Mouse (Mus musculus) kidney, adult 2 months (tissue): ENCODE results near the gene Hoxb8.

ENCODE experiments used
- CTCF ChIP-seq: fragments of 200-500 bp; conservative IDR thresholded peaks from 2 replicates; pipeline ENCODE4 v1.5.1; 2011; ENCODE audit warnings: low read depth, mild to moderate bottlenecking, control low read depth, low read length, moderate library complexity, mixed read lengths; ENCODE audit not compliant: insufficient read depth, insufficient read length
- POLR2A ChIP-seq: fragments of 200-500 bp; IDR thresholded peaks from one replicate; pipeline ENCODE4 v1.6.1; 2011; ENCODE audit warnings: low read depth, low read length, control low read depth

DNA sequence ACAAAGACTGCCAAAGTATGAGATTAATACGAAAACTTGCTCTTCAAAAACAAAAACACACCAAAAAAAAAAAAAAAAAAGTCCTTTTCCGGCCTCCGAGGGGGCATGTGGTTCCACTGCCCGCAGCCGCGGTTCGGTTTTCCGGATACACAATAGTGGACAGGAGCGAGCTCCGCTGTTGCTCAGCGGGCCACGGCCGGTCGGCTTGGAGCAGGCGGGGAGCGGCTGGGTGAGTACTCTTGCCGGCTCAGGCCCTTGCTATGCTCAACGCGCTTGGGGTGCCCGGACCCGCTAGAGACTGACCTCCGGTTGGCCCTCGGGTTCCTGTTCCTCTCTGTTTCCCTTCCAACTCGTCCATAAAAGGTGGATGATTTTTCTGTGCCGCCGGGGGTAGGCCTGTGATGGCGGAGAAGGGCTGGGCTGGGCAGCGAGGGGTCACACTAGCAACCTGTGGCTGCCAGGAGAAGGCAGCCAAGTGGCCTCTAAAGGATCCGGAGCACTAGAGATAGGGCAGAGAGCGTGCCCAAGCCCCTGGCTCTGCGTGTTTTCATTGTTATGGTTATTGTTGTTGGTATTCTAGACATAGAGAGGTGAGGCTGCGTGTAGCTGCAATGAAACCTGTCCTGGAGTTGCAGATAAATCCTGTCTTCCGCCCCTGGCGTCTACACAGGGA, 33.1 kb downstream of the Hoxb8 start:
- TF ChIP-seq CTCF, result no peak
- no peak for TF ChIP-seq POLR2A
